Mouse (Mus musculus) liver, postnatal 0 days (tissue): ENCODE measurements at regions not wholly inside any gene's neighbourhood (a gene's known extent, or its start where the extent isn't known, plus 50 kb on each side); places are given as distances from the start of the nearest gene placed in this dataset.

Source experiments
- ATAC-seq: fragments of 200-750 bp; cut with Nextera tagmentation; 2 replicates; pipeline ENCODE4 v1.8.0; 2017; ENCODE audit warnings: mild to moderate bottlenecking, moderate library complexity
- DNase-seq: peaks from one replicate; pipeline ENCODE4 v3.0.0-alpha.2; 2016
- H3K27ac ChIP-seq: fragments of 300-500 bp; sonication (generic); 2 replicates; pipeline ENCODE4 v1.5.1; 2014; ENCODE audit warnings: antibody characterized with exemption, moderate library complexity, mild to moderate bottlenecking, low read depth
- H3K27me3 ChIP-seq: fragments of 300-500 bp; sonication (generic); 2 replicates; pipeline ENCODE4 v1.6.1; 2014; ENCODE audit warnings: low read length, control low read depth, mixed read lengths; ENCODE audit not compliant: insufficient read depth
- H3K36me3 ChIP-seq: fragments of 300-500 bp; sonication (generic); replicated peaks from 2 replicates; pipeline ENCODE4 v1.6.1; 2014; ENCODE audit warnings: mild to moderate bottlenecking, control low read depth, low read length, moderate library complexity, mixed read lengths; ENCODE audit not compliant: insufficient read depth
- H3K4me1 ChIP-seq: fragments of 300-500 bp; sonication (generic); 2 replicates; pipeline ENCODE4 v1.6.1; 2014; ENCODE audit warnings: antibody characterized with exemption, mild to moderate bottlenecking, control low read depth; ENCODE audit not compliant: insufficient read depth
- H3K4me2 ChIP-seq: fragments of 300-500 bp; sonication (generic); 2 replicates; pipeline ENCODE4 v1.6.1; 2014; ENCODE audit warnings: low read depth, mild to moderate bottlenecking, low read length, moderate library complexity, mixed read lengths
- H3K4me3 ChIP-seq: fragments of 300-500 bp; sonication (generic); 2 replicates; pipeline ENCODE4 v1.5.1; 2014; ENCODE audit warnings: low read depth, low read length
- H3K9ac ChIP-seq: fragments of 300-500 bp; sonication (generic); replicated peaks from 2 replicates; pipeline ENCODE4 v1.6.1; 2014; ENCODE audit warnings: mild to moderate bottlenecking, moderate library complexity
- H3K9me3 ChIP-seq: fragments of 300-500 bp; sonication (generic); 2 replicates; pipeline ENCODE4 v1.6.1; 2016; ENCODE audit warnings: mild to moderate bottlenecking, control low read depth, low read length, mixed read lengths
- CTCF ChIP-seq: sonication (generic); IDR thresholded peaks from 2 replicates; pipeline ENCODE4 v1.5.1; 2016; ENCODE audit warnings: antibody characterized with exemption, low read depth
- EP300 ChIP-seq: IDR thresholded peaks from 2 replicates; pipeline ENCODE4 v1.6.1; 2016; ENCODE audit warnings: antibody characterized with exemption, low read depth, mild to moderate bottlenecking
- WGBS: fragments of 180-500 bp; shearing (Covaris S2); extraction: QIAGEN DNeasy Blood & Tissue Kit; methylation state at CpG from one replicate; pipeline ENCODE4 v1.1.7; 2014; ENCODE audit not compliant: insufficient replicate concordance; 5-methylcytosine and 5-hydroxymethylcytosine counted together

DNA sequence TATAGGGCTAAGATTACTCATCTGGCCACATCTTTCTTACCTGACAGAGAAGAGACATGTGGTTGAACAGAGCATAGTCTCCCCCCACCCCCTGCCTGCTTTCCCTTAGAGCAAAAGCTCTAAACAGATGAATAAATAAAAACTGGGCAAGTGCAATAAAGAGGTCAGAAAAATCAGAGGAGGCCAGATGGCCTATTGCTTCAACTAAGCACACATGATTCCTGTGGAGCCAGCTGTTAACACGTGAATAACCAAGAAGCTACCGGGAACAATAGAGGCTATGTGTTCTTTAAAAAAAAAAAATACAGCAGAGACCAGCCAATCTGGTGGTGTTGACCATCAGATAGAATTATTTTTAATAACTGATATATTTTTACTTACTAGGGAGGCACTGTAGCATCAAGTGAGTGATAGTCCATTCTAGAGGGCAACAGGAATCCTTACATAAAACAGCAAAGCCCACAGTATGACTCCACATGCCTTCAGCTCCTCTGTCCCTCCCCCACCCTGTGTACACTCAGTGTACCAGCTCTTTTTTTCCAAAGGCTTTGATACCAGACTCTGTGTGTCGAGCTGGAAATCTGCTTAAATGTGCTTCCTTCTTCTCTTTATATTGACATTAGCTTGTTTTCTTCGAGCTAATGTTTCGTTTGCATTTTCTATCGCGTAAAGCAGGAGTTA lies 272.6 kb downstream of the Plk2 start:
- Histone ChIP-seq H3K27ac (no peak overlapping the region), H3K4me3 (no peak overlapping the region), H3K36me3 (no peaks in the 10 kb centered on the region), H3K27me3 (no peaks in the 10 kb centered on the region), H3K4me2 (no peak overlapping the region), H3K9me3 (no peaks in the 10 kb centered on the region), H3K4me1 (no peaks in the 10 kb centered on the region), H3K9ac (no peak overlapping the region)
- DNase-seq (no peak), ATAC-seq (no peak)
- no peak for TF ChIP-seq CTCF
- no peak for TF ChIP-seq EP300
- WGBS = 64% methylated on average over 7 of the region's 7 CpGs

DNA sequence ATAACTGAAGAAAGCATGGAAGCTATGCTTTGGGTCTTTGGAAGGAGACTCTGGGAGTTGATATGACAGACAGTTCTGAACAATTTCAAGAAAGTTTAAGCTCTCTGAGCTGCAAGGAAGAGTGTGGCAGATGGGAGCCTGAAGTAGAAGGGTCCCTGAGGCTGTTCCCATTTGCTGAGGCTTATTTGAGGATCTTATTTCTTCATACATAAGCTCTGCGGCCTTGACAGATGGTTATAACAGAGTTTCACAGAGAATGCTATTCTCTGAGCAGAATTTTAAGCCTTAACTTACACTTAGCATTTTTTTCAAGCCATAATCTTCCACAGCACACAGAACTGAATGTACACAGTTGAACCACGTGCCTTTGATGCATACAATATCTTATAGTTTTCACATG lies 278.7 kb downstream of the Plk2 start:
- no peak for DNase-seq
- TF ChIP-seq CTCF (no peak), EP300 (no peak)
- Histone ChIP-seq H3K4me3 (no peak overlapping the region), H3K36me3 (no peaks in the 10 kb centered on the region), H3K4me2 (no peak overlapping the region), H3K4me1 (no peaks in the 10 kb centered on the region), H3K9me3 (no peaks in the 10 kb centered on the region), H3K27ac (no peak overlapping the region), H3K9ac (no peak overlapping the region), H3K27me3 (no peaks in the 10 kb centered on the region)
- WGBS = 74% methylated on average over 2 of the region's 2 CpGs
- ATAC-seq = no peak

DNA sequence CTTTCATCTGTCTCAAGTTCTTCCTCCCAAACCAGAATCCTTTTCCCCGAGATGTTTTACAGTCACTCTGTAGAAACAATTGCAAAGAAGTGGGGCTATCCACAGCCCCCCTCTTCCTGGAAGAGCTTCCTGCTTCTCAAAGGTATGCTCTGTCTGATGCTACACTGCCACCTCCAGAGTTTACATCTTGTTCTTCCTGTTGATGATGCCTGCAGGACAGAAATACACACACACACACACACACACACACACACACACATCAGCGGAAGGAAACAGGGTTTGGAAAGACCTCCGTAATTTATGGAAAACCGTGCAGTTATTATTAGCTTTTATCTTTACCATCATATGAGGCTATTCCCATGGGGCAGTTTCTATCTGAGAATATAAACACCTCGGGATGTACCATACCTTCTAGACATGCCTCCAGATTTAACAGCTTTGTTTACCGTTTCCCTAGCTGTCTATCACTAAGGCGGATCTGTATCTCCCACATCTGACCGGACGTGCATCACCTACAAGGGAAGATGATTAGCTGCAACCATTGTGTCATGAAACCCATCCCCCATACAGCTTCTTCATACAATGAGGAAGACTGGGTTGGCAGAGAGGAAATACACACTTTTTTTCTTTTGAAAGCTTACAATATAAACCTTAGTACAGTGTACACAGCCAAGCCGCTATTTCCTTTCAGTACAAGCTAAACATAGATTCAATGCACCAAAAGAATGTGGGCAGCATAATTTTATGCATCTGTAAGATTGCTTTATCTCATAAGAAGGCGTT lies 288.6 kb downstream of the Plk2 start:
- Histone ChIP-seq H3K36me3 (no peaks in the 10 kb centered on the region), H3K9me3 (no peaks in the 10 kb centered on the region), H3K4me3 (no peak overlapping the region), H3K9ac (no peak overlapping the region), H3K27ac (no peak overlapping the region), H3K27me3 (no peaks in the 10 kb centered on the region), H3K4me2 (no peak overlapping the region), H3K4me1 (no peaks in the 10 kb centered on the region)
- TF ChIP-seq CTCF = no peak
- 0 out of 2 replicates have a peak, but pooled peaks have one; percentile 11 for TF ChIP-seq EP300
- DNase-seq (no peak), ATAC-seq (no peak)
- 51% methylated on average over 11 of the region's 11 CpGs for WGBS

DNA sequence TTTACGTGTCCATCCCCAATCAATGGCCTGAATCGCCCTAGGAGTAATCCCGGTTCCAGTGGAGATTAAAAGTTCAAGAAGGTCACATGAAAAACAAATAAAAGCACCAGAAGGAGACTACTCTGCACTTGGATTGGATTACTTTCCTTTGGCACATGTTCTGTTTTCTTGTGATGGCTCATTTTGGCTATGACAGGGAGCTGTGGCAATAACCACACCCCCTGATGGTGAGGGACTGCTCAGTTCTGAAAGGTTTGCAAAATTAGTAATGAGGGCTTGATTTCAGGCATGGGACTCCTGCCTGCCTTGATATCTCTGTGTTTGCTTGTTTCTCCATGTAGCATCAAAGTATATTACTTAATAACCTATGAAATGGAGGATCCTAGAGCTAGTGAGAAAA lies 293.9 kb downstream of the Plk2 start:
- ATAC-seq = no peak
- no peak overlapping the region for H3K4me2 ChIP-seq
- no peaks in the 10 kb centered on the region for H3K36me3 ChIP-seq
- no peak for DNase-seq
- no peak overlapping the region for H3K9ac ChIP-seq
- TF ChIP-seq EP300 (no peak), CTCF (no peak)
- no peak overlapping the region for H3K4me3 ChIP-seq
- H3K27ac ChIP-seq = no peak overlapping the region
- no peaks in the 10 kb centered on the region for H3K9me3 ChIP-seq
- no peaks in the 10 kb centered on the region for H3K27me3 ChIP-seq
- 76% methylated on average over 3 of the region's 3 CpGs for WGBS
- H3K4me1 ChIP-seq = no peaks in the 10 kb centered on the region

DNA sequence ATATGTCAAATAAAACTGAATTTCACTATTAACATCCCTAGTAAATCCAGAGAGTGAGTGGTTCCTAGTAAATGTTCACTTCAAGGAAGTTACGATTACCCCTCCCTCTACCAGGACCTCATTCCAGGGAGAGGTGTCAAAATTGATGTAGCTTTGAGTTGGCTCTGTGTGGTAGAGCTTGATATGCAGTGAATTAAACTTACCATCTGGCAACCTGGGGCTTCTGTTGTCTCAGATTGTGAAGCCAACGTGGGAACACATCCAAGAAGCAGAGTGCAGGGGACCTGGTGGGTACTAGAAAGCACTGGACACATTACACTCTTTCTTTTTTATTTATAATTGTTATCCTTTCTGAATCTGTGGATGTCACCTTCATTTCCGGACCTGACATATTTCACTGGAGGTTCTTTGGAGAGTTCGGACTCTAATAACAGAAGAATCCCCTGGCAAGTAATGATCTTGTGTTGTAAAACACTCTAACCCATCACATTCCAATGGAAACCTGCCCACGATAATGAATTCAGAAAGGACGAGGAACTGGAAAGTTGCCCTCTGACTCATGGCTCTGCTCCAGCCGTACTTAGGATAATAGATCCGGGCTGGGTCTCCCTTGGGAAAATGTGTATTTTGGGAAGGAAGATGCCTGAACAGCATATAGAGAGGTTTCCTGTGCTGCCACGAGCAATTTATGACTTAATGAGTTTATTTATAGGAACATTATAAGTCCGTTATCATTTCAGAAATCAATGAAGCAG lies 295.8 kb downstream of the Plk2 start:
- Histone ChIP-seq H3K9ac (no peak overlapping the region), H3K9me3 (no peaks in the 10 kb centered on the region), H3K4me3 (no peak overlapping the region), H3K36me3 (no peaks in the 10 kb centered on the region), H3K4me1 (no peaks in the 10 kb centered on the region), H3K4me2 (no peak overlapping the region), H3K27me3 (no peaks in the 10 kb centered on the region), H3K27ac (no peak overlapping the region)
- TF ChIP-seq EP300 = no peak
- TF ChIP-seq CTCF = no peak
- DNase-seq (no peak), ATAC-seq (no peak)
- WGBS = 59% methylated on average over 10 of the region's 10 CpGs

DNA sequence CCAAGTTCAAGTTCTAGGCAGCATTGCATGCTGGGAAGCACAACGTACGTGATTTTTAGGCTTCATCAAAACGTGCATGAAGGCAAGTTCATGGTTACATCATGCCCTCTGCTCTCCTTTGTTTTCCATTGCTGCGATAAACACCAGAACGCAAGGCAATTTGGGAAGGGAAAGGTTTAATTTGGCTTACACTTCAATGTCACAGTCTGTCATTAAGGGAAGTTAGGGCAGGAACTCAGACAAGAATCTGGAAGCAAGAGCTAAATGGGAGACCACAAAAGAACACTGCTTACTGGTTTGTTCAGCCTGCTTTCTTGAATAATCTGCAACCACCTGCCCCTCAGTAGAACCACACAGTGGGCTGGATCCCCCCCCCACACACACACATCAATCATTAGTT lies 297.9 kb downstream of the Plk2 start:
- ATAC-seq = no peak
- Histone ChIP-seq H3K4me2 (no peak overlapping the region), H3K27ac (no peak overlapping the region), H3K36me3 (no peaks in the 10 kb centered on the region), H3K9me3 (no peaks in the 10 kb centered on the region), H3K4me3 (no peak overlapping the region), H3K27me3 (no peaks in the 10 kb centered on the region), H3K4me1 (peaks cover 3% of the 10 kb centered on the region), H3K9ac (no peak overlapping the region)
- TF ChIP-seq EP300 (no peak), CTCF (no peak)
- WGBS = 66% methylated on average over 5 of the region's 5 CpGs
- DNase-seq = no peak
